Mouse (Mus musculus) midbrain, embryonic 15.5 days (tissue): ENCODE measurements around the gene Ccdc12. TPM values are rescaled to one million over a fixed set of nuclear protein-coding genes. Genes with fewer than 3 reads are reported as not detected.

Experiments
- ATAC-seq: fragments of 200-750 bp; cut with Nextera tagmentation; replicated peaks from 2 replicates; pipeline ENCODE4 v1.8.0; 2017; ENCODE audit warnings: moderate TSS enrichment
- H3K27ac ChIP-seq: fragments of 300-500 bp; sonication (generic); 2 replicates; pipeline ENCODE4 v1.5.1; 2015; ENCODE audit warnings: mild to moderate bottlenecking, inconsistent platforms
- H3K27me3 ChIP-seq: fragments of 300-500 bp; sonication (generic); replicated peaks from 2 replicates; pipeline ENCODE4 v1.6.1; 2015; ENCODE audit warnings: inconsistent platforms
- H3K36me3 ChIP-seq: fragments of 300-500 bp; sonication (generic); replicated peaks from 2 replicates; pipeline ENCODE4 v1.6.1; 2015; ENCODE audit warnings: inconsistent platforms
- H3K4me1 ChIP-seq: fragments of 300-500 bp; sonication (generic); 2 replicates; pipeline ENCODE4 v1.6.1; 2015; ENCODE audit warnings: inconsistent platforms
- H3K4me2 ChIP-seq: fragments of 300-500 bp; sonication (generic); 2 replicates; pipeline ENCODE4 v1.6.1; 2015; ENCODE audit warnings: inconsistent platforms, mild to moderate bottlenecking, moderate library complexity
- H3K4me3 ChIP-seq: fragments of 300-500 bp; sonication (generic); 2 replicates; pipeline ENCODE4 v1.5.1; 2015; ENCODE audit warnings: mild to moderate bottlenecking, inconsistent platforms
- H3K9ac ChIP-seq: fragments of 300-500 bp; sonication (generic); 2 replicates; pipeline ENCODE4 v1.6.1; 2015; ENCODE audit warnings: mild to moderate bottlenecking, inconsistent platforms
- H3K9me3 ChIP-seq: fragments of 300-500 bp; sonication (generic); 2 replicates; pipeline ENCODE4 v1.6.1; 2016; ENCODE audit warnings: inconsistent platforms
- WGBS: fragments of 180-500 bp; shearing (Covaris S2); methylation state at CpG from one replicate; pipeline ENCODE4 v1.1.7; 2015; ENCODE audit warnings: mixed read lengths; 5-methylcytosine and 5-hydroxymethylcytosine counted together
- polyA plus RNA-seq: library from polyadenylated mRNA; unstranded; fragments of >200 nt; fragmentation: Nextera tagmentation; extraction: Ambion mirVana; gene quantifications from 2 replicates; pipeline ENCODE4 v1.2.1, GENCODE M21; 2015

Gene Ccdc12
- polyA plus RNA-seq = 110 and 115 TPM in 2 replicates

DNA sequence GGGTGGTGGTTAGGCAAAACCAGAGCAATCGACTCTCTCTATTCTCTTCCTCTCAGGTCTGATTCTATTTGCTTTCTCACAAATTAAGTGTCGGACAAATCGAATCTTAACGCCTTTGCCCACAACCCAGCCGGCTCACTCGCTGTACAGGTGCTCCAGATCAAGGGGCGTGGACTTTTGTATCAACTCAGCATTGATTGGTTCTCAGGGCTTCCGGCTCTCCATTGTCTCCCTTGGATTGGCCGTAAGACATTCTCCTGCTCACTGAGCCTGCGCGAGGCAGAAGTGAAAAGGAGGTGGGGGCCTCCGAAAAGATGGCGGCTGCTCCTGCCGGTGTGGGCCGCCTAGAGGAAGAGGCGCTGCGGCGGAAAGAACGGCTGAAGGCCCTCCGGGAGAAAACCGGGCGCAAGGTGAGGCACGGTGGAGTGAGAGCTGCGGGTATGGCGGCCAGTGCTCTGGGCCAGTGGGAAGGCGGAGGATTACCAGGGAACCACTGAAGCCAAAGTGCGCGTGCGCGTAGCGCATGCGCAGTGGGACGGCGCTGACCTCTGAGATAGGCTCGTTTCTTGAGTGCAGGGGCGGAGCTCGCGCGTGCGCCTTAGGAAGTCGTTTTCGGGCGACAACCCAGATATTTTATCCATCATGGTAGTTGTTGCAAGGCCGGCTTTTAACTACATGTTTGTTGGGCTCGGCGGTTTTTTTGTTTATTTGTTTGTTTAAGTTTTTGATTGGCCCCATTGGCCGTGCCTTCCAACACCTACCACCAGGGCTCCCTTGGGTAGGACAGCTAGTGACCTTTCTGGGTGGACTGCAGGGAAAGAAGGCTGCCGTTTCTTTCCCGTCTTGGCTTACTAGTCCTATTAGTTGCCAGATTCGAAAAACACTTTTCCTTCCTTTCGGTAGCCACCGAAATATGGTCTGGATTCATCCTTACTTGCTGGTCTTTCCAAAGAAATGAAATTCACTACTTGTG is at the start of gene Ccdc12:
TSS of gene Ccdc12 (plus strand) at position 255 of the 973 bp plus-strand sequence.
- Histone ChIP-seq H3K4me3 (peak within 1 kb of the TSS; percentile 60), H3K36me3 (no peaks in the 10 kb centered on the region), H3K27ac (peak within 1 kb of the TSS; percentile 96), H3K27me3 (peaks cover 3% of the 10 kb centered on the region), H3K4me1 (peaks cover 49% of the 10 kb centered on the region), H3K4me2 (peak within 1 kb of the TSS; percentile 75), H3K9me3 (no peaks in the 10 kb centered on the region), H3K9ac (peak within 1 kb of the TSS; percentile 82)
- 0% methylated on average over 52 of the region's 52 CpGs for WGBS
- peak; percentile 98 for ATAC-seq

DNA sequence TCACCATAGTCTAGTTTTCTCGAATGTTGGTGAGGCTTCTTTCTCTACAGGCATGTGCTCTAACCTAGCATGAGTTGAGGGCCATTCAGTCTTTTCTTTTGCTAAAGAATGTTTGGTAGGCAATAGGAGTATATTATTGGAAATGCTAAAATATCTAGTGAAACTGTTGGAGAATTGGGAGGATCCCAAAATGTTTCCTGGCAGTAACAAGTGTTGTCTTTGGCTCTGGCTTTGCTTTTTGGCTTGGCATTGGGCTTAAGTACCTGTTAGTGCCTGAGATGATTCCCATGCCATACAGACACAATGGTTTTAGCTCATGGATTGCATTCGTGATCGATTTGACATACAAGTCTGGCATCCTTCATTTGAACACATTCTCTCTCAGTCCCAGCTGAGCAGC is 44.8 kb upstream of the Ccdc12 start:
- Histone ChIP-seq H3K9me3 (no peaks in the 10 kb centered on the region), H3K9ac (no peak overlapping the region), H3K36me3 (peaks cover 4% of the 10 kb centered on the region; the same call in 1 of the 2 replicates), H3K27me3 (no peaks in the 10 kb centered on the region), H3K4me1 (no peaks in the 10 kb centered on the region), H3K4me2 (no peak overlapping the region), H3K27ac (no peak overlapping the region), H3K4me3 (no peak overlapping the region)
- ATAC-seq = no peak
- WGBS = 85% methylated on average over 3 of the region's 3 CpGs

DNA sequence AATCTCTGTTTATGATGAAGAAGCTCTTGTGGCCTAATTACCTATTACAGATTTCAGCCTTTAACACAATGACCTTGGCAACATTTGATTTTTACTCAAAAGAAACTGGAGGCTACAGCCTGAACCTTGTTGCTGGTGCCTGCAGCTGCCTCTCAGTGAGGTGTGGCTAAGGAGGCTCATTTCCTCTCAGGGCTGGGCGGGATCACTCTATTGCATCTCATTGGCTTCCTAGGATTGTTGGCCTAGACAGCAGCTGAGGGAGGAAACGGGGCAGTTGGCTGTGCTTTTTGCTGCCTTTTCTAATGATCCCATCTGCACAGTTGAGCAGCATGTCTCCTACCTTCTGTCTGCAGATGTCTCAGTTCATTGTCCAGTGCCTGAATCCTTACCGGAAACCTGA is 39.2 kb upstream of the Ccdc12 start:
- Histone ChIP-seq H3K9me3 (no peaks in the 10 kb centered on the region), H3K4me2 (no peak overlapping the region), H3K4me3 (no peak overlapping the region), H3K27me3 (no peaks in the 10 kb centered on the region), H3K9ac (no peak overlapping the region), H3K36me3 (peaks cover 21% of the 10 kb centered on the region; the same call in 1 of the 2 replicates), H3K4me1 (no peaks in the 10 kb centered on the region), H3K27ac (no peak overlapping the region)
- no peak for ATAC-seq
- WGBS = 79% methylated on average over 3 of the region's 3 CpGs

DNA sequence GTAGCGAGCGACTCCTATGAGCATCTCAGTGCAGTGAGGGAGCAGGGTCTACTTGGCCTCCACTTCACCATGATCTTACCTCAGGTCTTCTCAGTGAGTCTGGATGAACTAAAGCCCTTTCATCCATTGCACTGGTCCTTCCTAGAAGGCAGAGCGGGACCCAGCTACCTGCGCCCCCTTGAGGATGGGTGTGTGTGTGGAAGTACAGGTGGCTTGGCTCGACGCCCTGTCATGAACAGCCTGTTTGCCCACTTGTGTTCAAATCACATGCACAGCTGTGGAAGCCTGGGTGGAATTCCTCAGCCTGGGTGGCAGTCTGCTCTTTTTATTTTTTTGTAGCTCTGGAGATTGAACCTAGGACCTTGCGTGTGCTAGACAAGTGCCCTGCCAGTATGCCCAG is 36.1 kb upstream of the Ccdc12 start:
- no peak for ATAC-seq
- Histone ChIP-seq H3K27me3 (no peaks in the 10 kb centered on the region), H3K4me1 (peaks cover 19% of the 10 kb centered on the region), H3K27ac (no peak overlapping the region), H3K36me3 (peaks cover 21% of the 10 kb centered on the region; the same call in 1 of the 2 replicates), H3K9ac (no peak overlapping the region), H3K9me3 (no peaks in the 10 kb centered on the region), H3K4me3 (no peak overlapping the region), H3K4me2 (no peak overlapping the region)
- 85% methylated on average over 7 of the region's 7 CpGs for WGBS

DNA sequence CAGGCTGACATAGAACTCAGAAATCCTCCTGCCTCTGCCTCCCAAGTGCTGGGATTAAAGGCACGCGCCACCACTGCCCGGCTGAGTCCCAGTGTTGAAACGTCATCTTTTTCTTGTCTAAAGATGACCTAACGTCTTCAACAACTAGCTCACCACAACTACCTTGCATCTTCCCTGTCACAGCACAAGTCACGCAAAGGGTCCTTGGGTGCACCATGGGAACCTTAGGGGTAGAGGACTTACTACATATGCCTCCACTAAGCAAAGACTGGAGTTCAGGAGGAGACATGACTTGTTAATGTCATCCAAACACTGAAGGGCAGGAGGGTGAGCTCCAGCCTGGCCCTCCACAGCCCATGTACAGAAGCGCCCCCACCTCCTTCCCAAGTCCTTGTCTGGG is 35.6 kb upstream of the Ccdc12 start:
- 96% methylated on average over 7 of the region's 7 CpGs for WGBS
- peaks cover 21% of the 10 kb centered on the region; the same call in 1 of the 2 replicates for H3K36me3 ChIP-seq
- no peak overlapping the region for H3K4me2 ChIP-seq

DNA sequence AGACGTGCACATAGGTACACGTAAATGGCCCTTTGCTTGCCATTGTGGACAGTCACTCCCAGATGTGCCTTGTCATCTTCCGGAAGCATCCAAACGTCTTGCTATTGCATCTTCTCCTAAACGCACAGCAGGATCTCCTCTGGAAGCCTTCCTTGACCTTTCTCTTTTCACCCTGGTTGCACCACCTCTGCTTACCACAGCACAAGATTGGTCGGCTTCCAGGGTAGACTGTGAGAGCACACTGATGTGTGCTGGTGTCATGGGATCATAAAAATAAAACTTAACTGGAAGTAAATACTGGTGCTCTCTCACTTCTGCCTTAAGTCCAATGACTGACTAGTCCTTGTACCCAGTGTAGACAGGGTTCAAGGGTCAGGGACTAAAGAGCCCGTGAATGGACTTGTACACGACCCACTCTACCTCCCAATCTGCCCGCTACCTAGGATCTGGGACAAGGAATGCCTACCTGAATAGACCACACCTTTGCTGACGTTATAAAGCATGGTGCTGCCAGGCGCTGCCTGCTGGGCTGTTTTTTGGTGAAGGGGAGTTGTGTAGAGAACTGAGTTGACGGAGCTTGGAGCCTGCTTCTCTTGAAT is 33.6 kb upstream of the Ccdc12 start:
- no peak overlapping the region for H3K9ac ChIP-seq

More for the DNA sequence above, 35.6 kb upstream of the Ccdc12 start:
- Histone ChIP-seq H3K9ac (no peak overlapping the region), H3K4me3 (no peak overlapping the region), H3K9me3 (no peaks in the 10 kb centered on the region), H3K27ac (no peak overlapping the region), H3K27me3 (no peaks in the 10 kb centered on the region), H3K4me1 (peaks cover 24% of the 10 kb centered on the region)
- no peak for ATAC-seq

DNA sequence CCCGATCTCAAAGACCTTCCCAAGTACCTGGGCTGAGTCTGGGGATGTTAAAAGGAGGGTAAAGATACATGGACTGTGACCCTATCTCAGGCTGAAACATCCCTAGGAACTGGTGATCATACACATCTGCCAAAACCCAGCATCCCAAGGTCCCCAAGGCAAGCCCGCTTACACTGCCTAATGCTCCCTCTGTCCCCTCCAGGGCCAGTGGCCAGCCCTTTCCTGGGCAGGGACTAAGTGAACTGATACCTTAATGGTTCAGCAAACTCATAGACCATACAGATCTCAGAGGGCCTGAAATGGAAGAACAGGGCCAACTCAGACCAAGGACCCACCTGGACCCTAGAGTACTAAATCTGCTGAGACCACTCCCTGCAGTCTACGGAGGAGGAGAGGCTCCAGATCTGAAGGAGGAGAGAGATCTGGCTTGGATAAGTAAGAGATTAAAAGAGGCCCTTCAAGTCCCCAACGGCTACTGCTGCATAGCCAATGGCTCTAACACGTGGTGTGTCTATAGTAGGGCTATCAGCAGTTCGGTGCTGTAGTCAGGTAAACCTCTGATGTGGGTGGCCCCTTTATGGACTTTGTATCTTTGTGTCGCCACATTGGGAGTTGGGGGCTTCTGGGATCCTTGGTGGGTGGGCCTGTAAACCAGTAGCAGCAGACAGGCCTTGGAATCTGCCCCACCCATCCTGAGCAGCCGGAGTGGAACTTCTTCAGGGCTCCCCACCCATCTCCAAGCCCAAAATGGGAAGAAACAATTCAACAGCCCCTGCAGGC is 32.7 kb upstream of the Ccdc12 start:
- H3K27me3 ChIP-seq = no peaks in the 10 kb centered on the region
- peak overlapping the region; percentile 93 for H3K4me2 ChIP-seq
- WGBS = 39% methylated on average over 8 of the region's 8 CpGs
- H3K9ac ChIP-seq = peak overlapping the region; percentile 56
- no peaks in the 10 kb centered on the region for H3K9me3 ChIP-seq
- peak overlapping the region; percentile 47 for H3K4me3 ChIP-seq
- peaks cover 26% of the 10 kb centered on the region for H3K4me1 ChIP-seq
- H3K27ac ChIP-seq = peak overlapping the region; percentile 82
- peaks cover 5% of the 10 kb centered on the region; the same call in 1 of the 2 replicates for H3K36me3 ChIP-seq
- 0 out of 2 replicates have a peak, but pooled peaks have one; percentile 0 for ATAC-seq

More for the DNA sequence above, 33.6 kb upstream of the Ccdc12 start:
- ATAC-seq = no peak
- Histone ChIP-seq H3K4me3 (no peak overlapping the region), H3K4me1 (peaks cover 26% of the 10 kb centered on the region), H3K36me3 (peaks cover 13% of the 10 kb centered on the region; the same call in 1 of the 2 replicates), H3K27me3 (no peaks in the 10 kb centered on the region), H3K27ac (no peak overlapping the region), H3K9me3 (no peaks in the 10 kb centered on the region), H3K4me2 (no peak overlapping the region)
- WGBS = 83% methylated on average over 12 of the region's 12 CpGs

DNA sequence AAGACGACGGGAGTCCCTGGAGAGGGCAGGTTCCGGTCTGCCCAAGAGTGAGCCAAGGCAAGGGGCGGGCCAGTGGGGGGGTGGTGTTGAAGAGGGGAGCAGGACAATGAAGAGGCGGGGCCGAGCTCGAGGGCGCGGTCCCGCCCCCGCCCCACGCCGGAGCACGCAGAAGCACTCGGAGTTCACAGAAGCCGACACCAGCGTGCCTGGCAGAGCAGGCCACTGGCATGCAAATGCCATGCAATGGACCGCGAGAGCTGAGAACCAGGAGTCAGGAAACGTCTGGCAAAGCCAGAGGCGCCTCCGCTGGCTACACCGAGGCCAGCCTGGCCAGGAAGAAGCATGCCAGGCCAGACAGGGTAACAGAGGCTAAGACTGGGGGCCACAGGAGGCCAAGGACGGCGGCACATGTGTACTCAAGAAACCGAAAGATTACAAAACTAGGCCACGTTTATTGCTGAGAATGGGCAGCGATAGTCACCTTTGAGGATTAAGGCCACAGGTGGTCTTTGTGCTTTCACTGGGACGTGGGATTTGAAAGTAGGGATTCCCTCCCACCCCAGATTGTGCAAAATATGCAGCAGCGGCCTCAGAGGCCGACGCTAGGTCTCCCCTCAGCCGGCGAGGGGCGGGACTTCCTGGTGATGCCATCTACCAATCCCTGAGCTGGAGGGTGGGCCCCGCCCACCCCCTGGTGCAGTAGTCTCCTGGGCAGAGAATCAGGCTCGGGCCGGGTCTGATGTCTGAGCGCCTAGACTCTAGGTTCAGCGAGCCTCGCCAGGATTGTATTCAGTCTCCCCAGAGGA is 31.7 kb upstream of the Ccdc12 start, which contains the start of gene Nradd:
TSS of gene Nradd (minus strand) at position 92 of the 806 bp plus-strand sequence.
- H3K9me3 ChIP-seq = no peaks in the 10 kb centered on the region
- peak within 1 kb of the TSS; percentile 82 for H3K27ac ChIP-seq
- ATAC-seq = peak; percentile 96
- H3K4me3 ChIP-seq = peak within 1 kb of the TSS; percentile 47
- H3K27me3 ChIP-seq = no peaks in the 10 kb centered on the region
- H3K4me1 ChIP-seq = peaks cover 26% of the 10 kb centered on the region
- H3K4me2 ChIP-seq = peak within 1 kb of the TSS; percentile 93
- no peaks in the 10 kb centered on the region for H3K36me3 ChIP-seq
- WGBS = under 1% methylated on average over 41 of the region's 41 CpGs
- H3K9ac ChIP-seq = peak within 1 kb of the TSS; percentile 56

DNA sequence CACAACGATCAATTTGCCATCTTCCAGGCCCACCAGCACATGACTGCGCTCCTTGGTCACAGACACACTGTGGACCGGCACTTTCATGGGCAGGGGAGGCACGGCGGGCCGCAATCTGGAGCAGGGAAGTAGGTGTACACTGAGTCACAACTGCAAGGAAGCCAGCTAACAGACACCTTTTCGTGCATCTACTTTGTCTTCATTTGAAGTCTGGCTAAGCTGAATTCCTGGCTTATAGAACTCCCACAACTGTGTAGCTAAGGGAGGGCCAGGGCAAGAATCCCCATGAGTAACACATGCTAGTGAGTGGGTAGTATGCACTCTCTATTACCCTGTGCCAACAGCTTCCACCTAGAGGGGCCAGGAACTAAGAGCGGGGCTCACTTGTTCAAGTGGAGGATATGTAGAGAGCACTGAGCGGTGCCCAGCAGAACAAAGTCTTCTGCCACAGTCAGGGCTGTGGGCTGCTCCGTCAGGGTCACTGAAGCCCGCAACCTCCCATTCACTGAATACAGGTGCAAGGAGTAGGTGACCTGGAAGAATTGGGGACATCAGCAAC is 30.9 kb upstream of the Ccdc12 start:
- Histone ChIP-seq H3K4me1 (peaks cover 26% of the 10 kb centered on the region), H3K36me3 (no peaks in the 10 kb centered on the region), H3K9me3 (no peaks in the 10 kb centered on the region), H3K9ac (peak overlapping the region; percentile 56), H3K27ac (peak overlapping the region; percentile 82), H3K27me3 (no peaks in the 10 kb centered on the region), H3K4me2 (peak overlapping the region; percentile 93), H3K4me3 (peak overlapping the region; percentile 47)
- ATAC-seq = peak; percentile 26
- 62% methylated on average over 11 of the region's 11 CpGs for WGBS

DNA sequence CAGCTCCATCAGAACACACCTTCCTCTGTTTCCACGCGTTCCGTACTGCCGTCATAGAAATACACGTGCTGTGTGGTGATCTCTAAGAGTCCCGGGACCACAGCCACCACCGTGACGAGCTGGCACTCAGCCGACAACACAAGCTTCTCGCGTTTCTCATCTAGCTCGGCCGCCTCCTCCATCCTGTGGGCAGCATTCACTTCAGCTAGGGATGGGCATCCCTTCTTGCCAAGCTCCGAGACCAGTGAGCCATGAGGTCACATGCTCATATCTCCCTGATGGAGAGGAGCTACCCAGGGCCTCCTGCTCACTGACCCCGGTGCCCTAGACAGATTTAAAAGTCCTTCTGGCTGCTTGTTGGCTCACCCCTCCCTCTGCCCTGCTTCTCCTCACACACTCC is 26.1 kb upstream of the Ccdc12 start:
- ATAC-seq = no peak
- Histone ChIP-seq H3K4me2 (no peak overlapping the region), H3K4me3 (no peak overlapping the region), H3K9me3 (no peaks in the 10 kb centered on the region), H3K4me1 (peaks cover 22% of the 10 kb centered on the region), H3K27ac (no peak overlapping the region), H3K27me3 (peaks cover 18% of the 10 kb centered on the region), H3K36me3 (no peaks in the 10 kb centered on the region), H3K9ac (no peak overlapping the region)
- 92% methylated on average over 15 of the region's 15 CpGs for WGBS

DNA sequence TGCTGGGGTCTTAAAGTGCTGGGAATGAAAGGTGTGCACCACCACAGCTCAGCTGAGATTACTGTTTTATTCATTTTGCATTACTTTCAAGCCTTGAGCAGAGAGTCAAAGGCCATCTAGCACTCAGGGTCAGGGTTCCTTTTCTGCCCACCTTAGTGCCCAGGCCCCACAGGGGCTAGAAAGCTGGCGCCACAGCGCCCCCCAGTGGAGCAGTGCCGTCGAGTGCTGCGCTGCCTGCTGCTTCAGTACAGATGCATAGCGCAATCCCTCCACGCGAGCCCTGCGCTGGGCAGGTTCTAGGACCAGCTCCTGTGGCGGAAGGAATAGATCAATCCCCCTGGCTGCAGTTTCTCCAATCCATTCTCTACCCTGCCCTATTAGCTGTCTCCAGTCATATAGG is 25.1 kb upstream of the Ccdc12 start:
- no peak overlapping the region for H3K9ac ChIP-seq
- peak overlapping the region; percentile 23 for H3K4me3 ChIP-seq
- H3K27ac ChIP-seq = no peak overlapping the region
- H3K9me3 ChIP-seq = no peaks in the 10 kb centered on the region
- H3K27me3 ChIP-seq = peaks cover 20% of the 10 kb centered on the region
- peak overlapping the region; percentile 48 for H3K4me2 ChIP-seq
- peak; percentile 19; the same call in 1 of the 2 replicates for ATAC-seq
- no peaks in the 10 kb centered on the region for H3K36me3 ChIP-seq
- peaks cover 15% of the 10 kb centered on the region for H3K4me1 ChIP-seq
- WGBS = 13% methylated on average over 10 of the region's 10 CpGs
